Mouse (Mus musculus) liver, adult 2 months (tissue): ENCODE measurements around the gene Cltc. TPM values are rescaled to one million over a fixed set of nuclear protein-coding genes. Genes with fewer than 3 reads are reported as not detected.

Source experiments
- DNase-seq: peaks from one replicate; pipeline ENCODE4 v3.0.0-alpha.2; 2011; ENCODE audit warnings: low read depth, low spot score; ENCODE audit errors: extremely low read depth
- H3K27ac ChIP-seq: fragments of 200-500 bp; replicated peaks from 2 replicates; pipeline ENCODE4 v1.5.1; 2012; ENCODE audit warnings: low read depth, mild to moderate bottlenecking, control low read depth, inconsistent platforms, low read length; ENCODE audit not compliant: insufficient read depth
- H3K27me3 ChIP-seq: fragments of 200-500 bp; 2 replicates; pipeline ENCODE4 v1.6.1; 2012; ENCODE audit warnings: mild to moderate bottlenecking, moderate library complexity, low read length, inconsistent platforms; ENCODE audit not compliant: control insufficient read depth, insufficient read depth
- H3K36me3 ChIP-seq: fragments of 200-500 bp; 2 replicates; pipeline ENCODE4 v1.6.1; 2012; ENCODE audit warnings: low read length, inconsistent platforms; ENCODE audit not compliant: control insufficient read depth, insufficient read depth
- H3K4me1 ChIP-seq: fragments of 200-500 bp; 2 replicates; pipeline ENCODE4 v1.6.1; 2011; ENCODE audit warnings: low read length; ENCODE audit not compliant: control insufficient read depth, insufficient read depth
- H3K4me3 ChIP-seq: fragments of 200-500 bp; 2 replicates; pipeline ENCODE4 v1.5.1; 2011; ENCODE audit warnings: low read depth, mild to moderate bottlenecking, control low read depth, low read length, moderate library complexity; ENCODE audit not compliant: insufficient read depth
- H3K79me2 ChIP-seq: fragments of 200-500 bp; 2 replicates; pipeline ENCODE4 v1.6.1; 2012; ENCODE audit warnings: inconsistent platforms, mild to moderate bottlenecking, low read length, moderate library complexity; ENCODE audit not compliant: control insufficient read depth, insufficient read depth
- H3K9ac ChIP-seq: fragments of 200-500 bp; 2 replicates; pipeline ENCODE4 v1.6.1; 2012; ENCODE audit warnings: low read depth, mild to moderate bottlenecking, control low read depth, inconsistent platforms, low read length
- CTCF ChIP-seq: fragments of 200-500 bp; IDR thresholded peaks from 2 replicates; pipeline ENCODE4 v1.5.1; 2011; ENCODE audit warnings: low read depth, low read length, control low read depth
- POLR2A ChIP-seq: fragments of 200-500 bp; IDR thresholded peaks from 2 replicates; pipeline ENCODE4 v1.6.1; 2011; ENCODE audit warnings: low read length, control low read depth; ENCODE audit not compliant: insufficient read depth; ENCODE audit errors: extremely low read depth
- WGBS: fragments of 180-500 bp; shearing (Covaris S2); methylation state at CpG from one replicate; pipeline ENCODE4 v1.1.7; 2018; 5-methylcytosine and 5-hydroxymethylcytosine counted together
- polyA plus RNA-seq: library from polyadenylated mRNA; depleted of rRNA; stranded (reverse); fragments of >200 nt; gene quantifications from 2 replicates; pipeline ENCODE4 v1.2.3, GENCODE M21; 2012
- total RNA-seq: library from RNA; depleted of rRNA; stranded (reverse); fragments of >200 nt; gene quantifications from 2 replicates; pipeline ENCODE4 v1.2.3, GENCODE M21; 2014

The Cltc gene
- total and polyA plus RNA-seq, 2 experiments: 49.9 to 191 TPM

GRCm38 (mm10) chr11:86724982-86725381 lies 32.4 kb downstream of the Cltc start:
- WGBS: 19% methylated on average over 7 of the region's 7 CpGs
- H3K79me2 ChIP-seq: no peaks in the 10 kb centered on the region; the same call in 1 of the 2 replicates
- H3K36me3 ChIP-seq: peaks cover 61% of the 10 kb centered on the region
- H3K27ac ChIP-seq: no peak overlapping the region
- TF ChIP-seq POLR2A: no peak
- TF ChIP-seq CTCF: no peak
- DNase-seq: peak; percentile 77
- H3K4me3 ChIP-seq: no peak overlapping the region
- H3K9ac ChIP-seq: no peak overlapping the region
- H3K27me3 ChIP-seq: no peaks in the 10 kb centered on the region
- H3K4me1 ChIP-seq: peaks cover 3% of the 10 kb centered on the region

DNA sequence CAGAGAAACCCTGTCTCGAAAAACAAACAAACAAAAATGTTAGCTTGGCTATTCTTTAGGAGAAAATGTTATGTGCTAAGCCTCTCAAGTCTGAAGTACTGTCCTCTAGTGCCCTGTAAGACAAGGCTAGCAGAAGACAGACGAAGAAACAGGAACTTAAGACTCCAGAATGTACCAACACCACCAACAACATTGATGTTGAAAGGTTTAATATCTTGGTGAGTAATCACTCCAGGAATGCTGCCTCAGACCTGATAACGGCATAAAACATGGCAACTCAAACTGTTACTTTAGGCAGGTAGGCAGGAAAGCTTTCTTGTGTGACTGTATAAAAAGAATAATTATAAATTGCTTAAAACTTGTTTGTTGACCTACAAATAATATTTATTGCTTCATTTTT lies 33.4 kb downstream of the Cltc start:
- H3K27me3 ChIP-seq: no peaks in the 10 kb centered on the region
- peaks cover 63% of the 10 kb centered on the region for H3K36me3 ChIP-seq
- H3K79me2 ChIP-seq: no peaks in the 10 kb centered on the region; the same call in 1 of the 2 replicates
- WGBS: 81% methylated on average over 3 of the region's 3 CpGs
- TF ChIP-seq POLR2A (no peak), CTCF (no peak)
- H3K4me3 ChIP-seq: no peak overlapping the region
- peaks cover 3% of the 10 kb centered on the region for H3K4me1 ChIP-seq
- DNase-seq: no peak
- H3K9ac ChIP-seq: no peak overlapping the region
- no peak overlapping the region for H3K27ac ChIP-seq

GRCm38 (mm10) chr11:86719390-86719789 lies 38.0 kb downstream of the Cltc start:
- DNase-seq: no peak
- peaks cover 67% of the 10 kb centered on the region for H3K36me3 ChIP-seq
- no peak for TF ChIP-seq CTCF
- no peak for TF ChIP-seq POLR2A

GRCm38 (mm10) chr11:86718369-86718768 lies 39.0 kb downstream of the Cltc start:
- DNase-seq: no peak
- no peaks in the 10 kb centered on the region for H3K4me1 ChIP-seq
- TF ChIP-seq CTCF (no peak), POLR2A (no peak)
- no peak overlapping the region for H3K27ac ChIP-seq
- no peak overlapping the region for H3K9ac ChIP-seq
- H3K27me3 ChIP-seq: no peaks in the 10 kb centered on the region
- H3K79me2 ChIP-seq: peaks cover 3% of the 10 kb centered on the region; the same call in 1 of the 2 replicates
- no peak overlapping the region for H3K4me3 ChIP-seq
- 94% methylated on average over 3 of the region's 3 CpGs for WGBS
- peaks cover 63% of the 10 kb centered on the region for H3K36me3 ChIP-seq

More at GRCm38 (mm10) chr11:86719390-86719789, 38.0 kb downstream of the Cltc start:
- no peak overlapping the region for H3K27ac ChIP-seq
- H3K9ac ChIP-seq: no peak overlapping the region
- H3K4me3 ChIP-seq: no peak overlapping the region
- H3K79me2 ChIP-seq: peaks cover 3% of the 10 kb centered on the region; the same call in 1 of the 2 replicates
- no peaks in the 10 kb centered on the region for H3K4me1 ChIP-seq
- no peaks in the 10 kb centered on the region for H3K27me3 ChIP-seq
- 88% methylated on average over 8 of the region's 8 CpGs for WGBS

- H3K79me2 ChIP-seq: peaks cover 3% of the 10 kb centered on the region; the same call in 1 of the 2 replicates
- H3K4me1 ChIP-seq: no peaks in the 10 kb centered on the region
- 83% methylated on average over 6 of the region's 6 CpGs for WGBS
- no peak overlapping the region for H3K9ac ChIP-seq
- H3K27me3 ChIP-seq: no peaks in the 10 kb centered on the region
- H3K27ac ChIP-seq: no peak overlapping the region
- peaks cover 62% of the 10 kb centered on the region for H3K36me3 ChIP-seq
- H3K4me3 ChIP-seq: no peak overlapping the region
- TF ChIP-seq CTCF: no peak
- TF ChIP-seq POLR2A: no peak
- no peak for DNase-seq
Observed at GRCm38 (mm10) chr11:86717306-86718065, 39.9 kb downstream of the Cltc start.

DNA sequence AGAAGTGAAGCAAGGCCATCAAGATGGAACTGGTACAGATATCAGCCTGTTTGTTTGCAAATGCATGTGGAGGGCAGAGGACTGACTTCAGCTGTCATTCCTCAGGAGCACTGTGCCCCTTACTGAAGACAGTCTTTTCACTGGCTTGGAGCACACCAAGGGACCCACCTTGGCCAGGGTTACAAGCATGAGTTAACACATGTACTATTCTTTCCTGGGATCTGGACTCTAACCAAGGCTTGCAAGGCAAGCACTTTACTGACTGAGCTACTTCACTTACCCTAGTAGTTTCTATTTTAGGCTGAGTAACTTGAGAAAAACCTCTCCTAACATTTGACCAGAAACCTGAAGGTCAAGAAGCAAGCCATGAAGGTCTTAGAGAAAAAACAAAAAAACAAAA lies 42.8 kb downstream of the Cltc start:
- peaks cover 3% of the 10 kb centered on the region; the same call in 1 of the 2 replicates for H3K79me2 ChIP-seq
- H3K4me1 ChIP-seq: no peaks in the 10 kb centered on the region
- no peak overlapping the region for H3K9ac ChIP-seq
- H3K27me3 ChIP-seq: no peaks in the 10 kb centered on the region
- no peak for TF ChIP-seq POLR2A
- no peak for TF ChIP-seq CTCF
- no peak overlapping the region for H3K4me3 ChIP-seq
- no peak overlapping the region for H3K27ac ChIP-seq
- peaks cover 68% of the 10 kb centered on the region for H3K36me3 ChIP-seq
- DNase-seq: no peak
